Mouse (Mus musculus): ENCODE data around the gene Gm45808.
A peak's percentile ranks its signal among the peaks of the same experiment; 100 is the strongest.
"Not testable (repeated sequence)": the region's sequence is repeated elsewhere in the genome, so short reads cannot be mapped to it uniquely, and the experiment has no call there.

Gm45808 gene

GRCm38 (mm10) chr7:45486761-45487415, at the start of gene Gm45808:
Gm45808 (minus strand) TSS chr7:45486811.
- DNase-seq (ENCODE audit: low read depth, low spot score): no peak

- no peak for DNase-seq (ENCODE audit: low read depth, low spot score)
These were observed 49.1 kb upstream of the Gm45808 start for GRCm38 (mm10) chr7:45535676-45536075.

GRCm38 (mm10) chr7:45530643-45531042, 44.0 kb upstream of the Gm45808 start:
- DNase-seq (ENCODE audit: low read depth, low spot score): no peak

DNA sequence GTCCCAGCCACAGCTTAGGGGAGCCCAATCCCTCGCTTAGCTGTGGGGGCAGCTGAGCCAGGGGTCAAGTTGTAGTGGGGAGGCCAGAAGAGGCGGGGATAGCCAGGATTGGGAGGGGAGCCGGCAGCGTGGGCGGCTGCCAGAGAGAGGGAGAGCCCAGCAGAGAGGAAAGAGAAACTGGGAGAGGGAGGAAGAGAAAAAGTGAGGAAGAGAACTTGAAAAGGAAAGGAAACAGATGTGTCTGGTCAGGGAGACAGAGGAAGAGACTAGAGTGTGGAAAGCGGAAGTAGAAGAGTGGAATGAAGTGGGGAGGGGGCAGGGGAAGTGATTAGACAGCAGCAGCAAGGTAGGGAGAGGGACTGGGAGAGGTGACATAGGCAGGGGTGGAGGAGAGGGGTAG, 42.9 kb upstream of the Gm45808 start:
- no peak for DNase-seq (ENCODE audit: low read depth, low spot score)

GRCm38 (mm10) chr7:45527169-45527568, 40.6 kb upstream of the Gm45808 start:
- DNase-seq (ENCODE audit: low read depth, low spot score): not testable (repeated sequence)

- DNase-seq (ENCODE audit: low read depth, low spot score): no peak
These were observed 40.0 kb upstream of the Gm45808 start for GRCm38 (mm10) chr7:45526474-45527120.

DNA sequence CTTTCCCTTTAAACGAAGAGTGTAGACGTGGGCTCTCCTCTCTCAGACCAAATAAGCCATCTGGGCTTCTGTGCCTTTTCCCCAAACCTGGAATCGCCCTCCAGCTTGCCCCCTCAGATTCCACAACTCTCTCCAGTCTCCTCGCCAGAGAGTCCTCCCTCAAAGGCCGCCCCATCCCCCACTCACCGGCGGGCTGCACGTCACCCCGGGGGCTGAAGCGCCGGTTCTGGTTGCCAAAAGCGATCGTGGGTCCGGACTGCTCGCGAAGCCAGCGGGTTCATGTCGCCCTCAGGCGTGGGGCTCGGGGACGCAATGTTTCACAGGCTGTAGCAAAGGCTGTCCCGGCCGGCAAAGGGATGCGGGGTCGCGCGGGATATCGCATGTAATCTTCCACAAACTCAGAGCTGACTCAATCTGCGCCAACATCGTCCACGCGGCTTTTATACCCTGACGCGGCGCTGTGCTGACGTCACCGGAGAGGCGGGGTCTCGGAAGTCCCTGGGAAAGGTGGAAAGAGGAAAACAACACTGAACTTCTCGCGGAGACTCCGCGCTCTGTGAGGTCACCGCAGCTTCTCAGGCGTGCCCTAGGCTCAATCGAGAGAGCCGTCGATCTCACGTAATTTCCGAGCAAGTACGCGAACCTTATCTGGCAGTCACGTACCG, 39.3 kb upstream of the Gm45808 start, which contains the start of the genes Ppp1r15a and Plekha4:
Gene Ppp1r15a (minus strand): TSS at position 460 of the 665 bp plus-strand sequence.
Gene Plekha4 (plus strand): TSS at position 522 of the 665 bp plus-strand sequence.
- peak; percentile 77 for DNase-seq (ENCODE audit: low read depth, low spot score)

GRCm38 (mm10) chr7:45524841-45525621, 38.4 kb upstream of the Gm45808 start:
- no peak for DNase-seq (ENCODE audit: low read depth, low spot score)

DNA sequence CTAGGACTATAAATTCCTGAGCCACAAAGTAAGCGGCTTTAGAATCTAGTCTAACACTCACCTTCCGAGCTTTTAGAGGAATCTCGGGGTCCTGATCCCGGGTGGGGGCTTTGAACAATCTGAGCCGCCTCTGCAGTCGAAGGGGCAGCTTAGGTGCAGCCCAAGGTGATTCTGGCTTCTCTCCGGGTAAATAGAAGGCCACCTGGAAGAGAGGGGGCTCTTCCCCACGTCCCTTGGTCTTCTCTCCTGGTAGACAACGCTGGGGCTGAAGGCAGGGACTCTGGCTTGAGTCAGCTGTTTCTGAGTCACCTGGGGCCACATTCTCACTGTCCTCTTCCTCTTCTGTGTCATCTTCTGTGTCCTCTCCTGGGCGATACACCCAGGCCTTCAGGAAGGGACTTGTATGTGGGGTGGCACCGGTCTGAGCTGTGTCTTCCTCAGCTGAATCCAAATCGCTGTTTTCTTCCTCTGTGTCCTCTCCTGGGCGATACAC, 37.1 kb upstream of the Gm45808 start:
- DNase-seq (ENCODE audit: low read depth, low spot score): no peak

- DNase-seq (ENCODE audit: low read depth, low spot score): no peak
These were observed 36.5 kb upstream of the Gm45808 start for GRCm38 (mm10) chr7:45522957-45523676.

DNA sequence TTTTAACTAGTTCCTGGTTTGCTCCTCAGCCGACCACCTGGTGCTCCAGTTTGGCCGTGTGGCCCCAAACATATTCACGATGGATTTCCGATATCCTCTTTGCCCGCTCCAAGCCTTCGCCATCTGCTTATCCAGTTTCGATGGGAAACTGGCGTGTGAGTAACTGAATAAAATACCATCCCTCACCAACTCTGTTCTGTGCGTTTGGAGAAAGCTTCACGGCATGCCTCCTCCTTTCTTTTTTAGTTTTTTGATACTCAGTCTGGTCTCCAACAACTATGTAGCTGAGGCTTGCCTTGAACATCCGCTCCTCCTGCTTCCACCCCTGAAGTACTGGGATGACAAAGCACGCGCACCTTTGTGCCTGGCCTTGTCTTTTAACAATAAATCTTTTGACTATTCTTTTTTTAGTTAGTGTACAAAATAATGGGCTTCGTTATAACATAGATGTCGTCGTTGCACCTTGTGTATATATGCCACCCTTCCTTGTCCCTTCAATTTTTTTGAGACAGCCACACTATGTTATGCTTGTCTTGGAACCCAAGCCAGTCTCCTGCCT, 35.7 kb upstream of the Gm45808 start:
- DNase-seq (ENCODE audit: low read depth, low spot score): no peak

DNA sequence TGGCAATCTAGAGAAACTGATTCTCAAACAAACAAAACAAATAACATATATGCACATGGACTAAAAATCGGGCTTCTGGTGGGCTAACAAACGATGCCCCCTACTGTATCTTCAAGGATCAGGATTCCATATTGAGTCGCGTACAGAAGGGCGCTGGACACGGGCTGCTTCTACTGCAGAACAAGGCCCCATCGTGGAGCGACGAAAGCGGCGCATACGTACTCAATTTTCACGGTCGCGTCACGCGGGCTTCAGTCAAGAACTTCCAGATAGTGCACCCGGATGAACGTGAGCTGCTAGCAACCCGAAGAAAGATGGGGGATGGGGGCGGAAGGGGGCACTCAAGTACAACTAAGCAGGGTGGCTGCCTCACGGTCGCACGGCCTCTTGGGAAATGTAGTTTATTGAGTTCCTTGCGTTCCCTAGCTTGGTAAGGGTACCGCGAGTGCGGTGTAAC, 35.1 kb upstream of the Gm45808 start:
- DNase-seq (ENCODE audit: low read depth, low spot score): peak; percentile 68

GRCm38 (mm10) chr7:45520605-45521004, 34.0 kb upstream of the Gm45808 start:
- DNase-seq (ENCODE audit: low read depth, low spot score): no peak

GRCm38 (mm10) chr7:45519345-45520120, 32.9 kb upstream of the Gm45808 start:
- DNase-seq (ENCODE audit: low read depth, low spot score): no peak

GRCm38 (mm10) chr7:45518618-45519017, 32.0 kb upstream of the Gm45808 start:
- no peak for DNase-seq (ENCODE audit: low read depth, low spot score)

- DNase-seq (ENCODE audit: low read depth, low spot score): not testable (repeated sequence)
These were observed 30.2 kb upstream of the Gm45808 start for GRCm38 (mm10) chr7:45516846-45517245.

DNA sequence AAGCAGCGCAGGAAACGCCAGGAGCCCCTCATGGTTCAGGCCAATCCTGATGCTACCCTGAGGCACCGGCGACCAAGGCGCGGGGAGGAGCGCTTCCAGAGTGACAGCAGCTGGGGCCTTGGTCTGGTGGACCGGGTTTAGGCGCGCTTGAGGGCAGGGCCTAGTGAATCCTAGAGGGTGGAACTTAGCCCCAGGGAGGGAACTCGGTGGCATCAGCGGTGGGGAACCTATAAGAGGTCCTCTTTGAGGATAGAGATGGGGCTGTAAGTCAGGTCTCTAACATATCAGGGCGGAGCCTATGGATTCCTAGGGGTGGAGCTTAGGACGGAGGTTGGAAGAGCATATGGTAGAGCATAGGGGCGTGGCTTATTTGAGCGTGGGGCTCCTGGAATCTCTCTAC, 28.8 kb upstream of the Gm45808 start:
- no peak for DNase-seq (ENCODE audit: low read depth, low spot score)

DNA sequence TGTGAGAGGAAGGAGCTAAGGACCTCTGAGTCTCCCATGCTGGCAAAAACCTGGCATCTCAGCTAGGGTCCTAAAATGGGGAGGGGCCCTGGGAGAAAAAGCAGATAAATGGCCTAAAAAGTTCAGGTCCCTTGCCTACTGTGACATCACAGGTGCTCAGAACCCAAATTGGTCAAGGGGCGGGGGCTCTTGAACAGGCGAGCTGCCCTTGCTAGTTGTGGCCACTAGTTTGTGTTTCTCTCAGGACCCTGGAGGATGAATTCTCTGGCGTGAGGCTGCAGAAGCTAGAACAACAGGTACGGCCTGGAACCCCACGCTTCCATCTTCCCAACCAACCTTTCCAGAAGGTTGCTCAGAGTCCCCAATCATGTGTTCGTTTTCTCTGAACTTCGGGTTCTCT, 27.8 kb upstream of the Gm45808 start:
- DNase-seq (ENCODE audit: low read depth, low spot score): no peak

DNA sequence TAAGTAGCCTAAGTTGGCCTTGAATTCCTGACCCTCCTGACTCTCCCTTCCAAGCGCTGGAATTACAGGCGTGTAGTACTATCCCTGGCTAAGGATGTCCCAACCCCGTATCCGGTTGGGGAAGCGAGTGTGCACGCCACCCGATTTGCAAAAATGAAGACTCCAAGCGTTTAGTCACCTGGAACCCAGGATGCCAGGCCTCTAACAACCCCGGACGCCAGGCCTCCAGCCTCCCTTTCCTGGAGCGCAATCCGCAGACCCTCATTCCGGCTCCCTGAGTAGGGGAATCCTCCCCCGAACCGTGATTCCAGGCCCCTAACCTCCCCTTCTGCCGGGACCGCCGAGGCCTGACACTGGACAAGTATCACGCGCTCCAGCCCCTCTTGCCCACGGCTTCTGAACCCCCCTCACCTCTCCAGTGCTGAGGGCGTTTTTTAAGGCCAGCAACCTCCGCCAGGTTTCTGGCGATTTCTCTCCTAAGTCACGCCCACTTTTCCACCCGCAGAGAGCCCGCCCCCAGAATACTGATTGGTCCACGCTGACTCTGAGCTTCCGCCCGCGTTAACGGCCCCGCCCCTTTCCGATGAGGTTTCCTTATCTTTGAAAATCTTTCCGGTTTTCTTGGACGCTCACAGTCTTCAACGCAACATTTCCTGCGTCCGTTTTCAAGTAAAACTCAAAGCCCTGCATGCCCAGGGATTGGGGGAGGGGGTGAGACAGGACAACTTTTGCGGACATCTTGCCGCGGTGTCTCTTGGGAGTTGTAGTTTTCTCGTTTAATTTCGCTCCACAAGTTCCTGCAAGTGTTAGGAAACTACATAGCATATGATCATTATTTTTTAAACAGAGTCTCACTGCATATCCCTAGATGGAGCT, 23.5 kb upstream of the Gm45808 start, which contains the start of gene Nucb1:
Gene Nucb1 (minus strand): TSS at position 495 of the 876 bp plus-strand sequence.
- DNase-seq (ENCODE audit: low read depth, low spot score): peak; percentile 73
